Comparison of ENCODE assay signal across 8 mouse cellular contexts in genomic region chr10:87649091-87649490, GRCm38 (mm10).
DNase-seq lines count a peak whose midpoint lies in the region; ATAC-seq and TF ChIP-seq lines count a peak whose summit lies in the region.

No protein-coding gene starts in this region.

- 15% methylated on average over 1 of the region's 1 CpGs for WGBS in forebrain, embryonic 15.5 days
- WGBS in forebrain, embryonic 11.5 days, result 21% methylated on average over 1 of the region's 1 CpGs
- 12% methylated on average over 1 of the region's 1 CpGs for WGBS in liver, postnatal 0 days (ENCODE audit: insufficient replicate concordance)
- WGBS in liver, embryonic 11.5 days, result 13% methylated on average over 1 of the region's 1 CpGs
- WGBS in thymus, adult 2 months, result 11% methylated on average over 1 of the region's 1 CpGs

- no peak for DNase-seq in forebrain, embryonic 11.5 days (ENCODE audit: low spot score)
- DNase-seq in liver, postnatal 0 days, result no peak
- DNase-seq in liver, embryonic 11.5 days (ENCODE audit: low spot score), result no peak
- peak; percentile 59 for DNase-seq in adipocyte (ENCODE audit: low spot score)
- DNase-seq in hindlimb bud, embryonic 11.5 days (ENCODE audit: extremely low spot score, low read depth, low spot score), result peak; percentile 39
- DNase-seq in retina, adult 2 months (ENCODE audit: low read depth, low spot score), result peak; percentile 18
- DNase-seq in thymus, adult 2 months, result no peak

- no peak for TF ChIP-seq EP300 in liver, postnatal 0 days (IDR thresholded peaks at IDR 0.05; ENCODE audit: low read depth)

- peak; percentile 61 for TF ChIP-seq CTCF in liver, postnatal 0 days (IDR thresholded peaks at IDR 0.05; ENCODE audit: low read depth)
- no peak for TF ChIP-seq CTCF in thymus, adult 2 months (IDR thresholded peaks at IDR 0.05; ENCODE audit: borderline replicate concordance, control insufficient read depth, extremely low read depth, insufficient read depth, low read length, poor library complexity)

- no peaks in the 10 kb centered on the region for H3K36me3 ChIP-seq in forebrain, embryonic 15.5 days
- H3K36me3 ChIP-seq in forebrain, embryonic 11.5 days (ENCODE audit: control insufficient read depth, insufficient read depth, low read length), result no peaks in the 10 kb centered on the region
- H3K36me3 ChIP-seq in liver, postnatal 0 days (replicated peaks; ENCODE audit: insufficient read depth, low read length), result no peaks in the 10 kb centered on the region
- H3K36me3 ChIP-seq in liver, embryonic 11.5 days (ENCODE audit: control insufficient read depth, insufficient read depth, low read length), result no peaks in the 10 kb centered on the region
- no peaks in the 10 kb centered on the region for H3K36me3 ChIP-seq in thymus, adult 2 months (ENCODE audit: control insufficient read depth, insufficient read depth, low read length)

- H3K4me2 ChIP-seq in forebrain, embryonic 15.5 days (replicated peaks), result no peak overlapping the region
- H3K4me2 ChIP-seq in forebrain, embryonic 11.5 days (ENCODE audit: low read depth, low read length, severe bottlenecking), result no peak overlapping the region
- no peak overlapping the region for H3K4me2 ChIP-seq in liver, postnatal 0 days (ENCODE audit: low read depth, low read length)
- H3K4me2 ChIP-seq in liver, embryonic 11.5 days, result no peak overlapping the region

- no peaks in the 10 kb centered on the region for H3K9me3 ChIP-seq in forebrain, embryonic 15.5 days
- no peaks in the 10 kb centered on the region for H3K9me3 ChIP-seq in forebrain, embryonic 11.5 days (ENCODE audit: control insufficient read depth, low read length)
- H3K9me3 ChIP-seq in liver, postnatal 0 days (ENCODE audit: low read length), result no peaks in the 10 kb centered on the region
- no peaks in the 10 kb centered on the region for H3K9me3 ChIP-seq in liver, embryonic 11.5 days (ENCODE audit: control insufficient read depth, low read length)

- no peak overlapping the region for H3K27ac ChIP-seq in forebrain, embryonic 15.5 days (replicated peaks)
- H3K27ac ChIP-seq in forebrain, embryonic 11.5 days (ENCODE audit: low read depth, low read length), result no peak overlapping the region
- H3K27ac ChIP-seq in liver, postnatal 0 days (ENCODE audit: low read depth), result no peak overlapping the region
- no peak overlapping the region for H3K27ac ChIP-seq in liver, embryonic 11.5 days (ENCODE audit: low read depth, low read length)
- H3K27ac ChIP-seq in thymus, adult 2 months (ENCODE audit: control insufficient read depth, insufficient read depth, low read length), result no peak overlapping the region

- TF ChIP-seq POLR2A in thymus, adult 2 months (IDR thresholded peaks at IDR 0.05; ENCODE audit: control insufficient read depth, extremely low read depth, insufficient read depth, low read length, poor library complexity), result no peak

- no peaks in the 10 kb centered on the region for H3K27me3 ChIP-seq in forebrain, embryonic 15.5 days
- no peaks in the 10 kb centered on the region for H3K27me3 ChIP-seq in forebrain, embryonic 11.5 days (ENCODE audit: control insufficient read depth, insufficient read depth, low read length)
- no peaks in the 10 kb centered on the region for H3K27me3 ChIP-seq in liver, postnatal 0 days (ENCODE audit: insufficient read depth, low read length)
- no peaks in the 10 kb centered on the region for H3K27me3 ChIP-seq in liver, embryonic 11.5 days (replicated peaks; ENCODE audit: control insufficient read depth, insufficient read depth, low read length)
- no peaks in the 10 kb centered on the region for H3K27me3 ChIP-seq in thymus, adult 2 months (ENCODE audit: control insufficient read depth, insufficient read depth, low read length)

- no peak overlapping the region for H3K4me3 ChIP-seq in forebrain, embryonic 15.5 days
- H3K4me3 ChIP-seq in forebrain, embryonic 11.5 days (ENCODE audit: low read depth, low read length), result no peak overlapping the region
- no peak overlapping the region for H3K4me3 ChIP-seq in liver, postnatal 0 days (ENCODE audit: low read depth, low read length)
- H3K4me3 ChIP-seq in liver, embryonic 11.5 days (ENCODE audit: low read depth, low read length), result no peak overlapping the region
- H3K4me3 ChIP-seq in thymus, adult 2 months (ENCODE audit: control insufficient read depth, insufficient read depth, low read length), result no peak overlapping the region

- ATAC-seq in forebrain, embryonic 15.5 days (replicated peaks), result 0 out of 2 replicates have a peak, but pooled peaks have one; percentile 43
- ATAC-seq in forebrain, embryonic 11.5 days (replicated peaks; ENCODE audit: low FRiP score), result no peak
- ATAC-seq in liver, postnatal 0 days, result no peak
- no peak for ATAC-seq in liver, embryonic 11.5 days (replicated peaks; ENCODE audit: low FRiP score)

- no peak overlapping the region for H3K9ac ChIP-seq in forebrain, embryonic 15.5 days (replicated peaks)
- no peak overlapping the region for H3K9ac ChIP-seq in forebrain, embryonic 11.5 days (ENCODE audit: low read length)
- no peak overlapping the region for H3K9ac ChIP-seq in liver, postnatal 0 days (replicated peaks)
- H3K9ac ChIP-seq in liver, embryonic 11.5 days (ENCODE audit: low read depth, low read length), result no peak overlapping the region

- peaks cover 11% of the 10 kb centered on the region; the same call in 1 of the 2 replicates for H3K4me1 ChIP-seq in forebrain, embryonic 15.5 days
- no peaks in the 10 kb centered on the region; the same call in 1 of the 2 replicates for H3K4me1 ChIP-seq in forebrain, embryonic 11.5 days (replicated peaks; ENCODE audit: control insufficient read depth, insufficient read depth, low read length)
- H3K4me1 ChIP-seq in liver, postnatal 0 days (ENCODE audit: insufficient read depth), result no peaks in the 10 kb centered on the region
- H3K4me1 ChIP-seq in liver, embryonic 11.5 days (replicated peaks; ENCODE audit: control insufficient read depth, insufficient read depth, low read length), result no peaks in the 10 kb centered on the region
- H3K4me1 ChIP-seq in thymus, adult 2 months (replicated peaks; ENCODE audit: control insufficient read depth, insufficient read depth, low read length), result no peaks in the 10 kb centered on the region

Comparison
In these comparisons a context has a peak if more than half of its experiments do, and no peak if none do; other contexts are left out.
1. DNase-seq: peak in adipocyte (single experiment), hindlimb bud, embryonic 11.5 days (single experiment) and retina, adult 2 months (single experiment); none in forebrain, embryonic 11.5 days (single experiment), liver, postnatal 0 days (single experiment), liver, embryonic 11.5 days (single experiment) and thymus, adult 2 months (single experiment).